Mouse (Mus musculus) hindbrain, embryonic 10.5 days (tissue): ENCODE measurements around the gene Cd248. TPM values are rescaled to one million over a fixed set of nuclear protein-coding genes. Genes with fewer than 3 reads are reported as not detected.
A peak's percentile ranks its signal among the peaks of the same experiment; 100 is the strongest.

Experiments used
- DNase-seq: peaks from one replicate; pipeline ENCODE4 v3.0.0-alpha.2; 2017; ENCODE audit warnings: low spot score
- H3K27ac ChIP-seq: fragments of 300-500 bp; sonication (generic); 2 replicates; pipeline ENCODE4 v1.5.1; 2016; ENCODE audit warnings: mild to moderate bottlenecking, moderate library complexity
- H3K27me3 ChIP-seq: fragments of 300-500 bp; sonication (generic); 2 replicates; pipeline ENCODE4 v1.6.1; 2016; ENCODE audit warnings: mild to moderate bottlenecking; ENCODE audit not compliant: poor library complexity, insufficient read depth, severe bottlenecking
- H3K36me3 ChIP-seq: fragments of 300-500 bp; sonication (generic); 2 replicates; pipeline ENCODE4 v1.6.1; 2016; ENCODE audit warnings: mild to moderate bottlenecking, moderate library complexity
- H3K4me1 ChIP-seq: fragments of 300-500 bp; sonication (generic); replicated peaks from 2 replicates; pipeline ENCODE4 v1.6.1; 2016; ENCODE audit warnings: mild to moderate bottlenecking
- H3K4me3 ChIP-seq: fragments of 300-500 bp; sonication (generic); 2 replicates; pipeline ENCODE4 v1.5.1; 2016; ENCODE audit warnings: mild to moderate bottlenecking, moderate library complexity
- H3K9me3 ChIP-seq: fragments of 300-500 bp; sonication (generic); 2 replicates; pipeline ENCODE4 v1.6.1; 2016; ENCODE audit warnings: mild to moderate bottlenecking, moderate library complexity
- WGBS: fragments of 180-500 bp; shearing (Covaris S2); methylation state at CpG from one replicate; pipeline ENCODE4 v1.1.7; 2016; 5-methylcytosine and 5-hydroxymethylcytosine counted together
- polyA plus RNA-seq: library from polyadenylated mRNA; unstranded; fragments of >200 nt; fragmentation: Nextera tagmentation; extraction: Ambion mirVana; gene quantifications from 2 replicates; pipeline ENCODE4 v1.2.1, GENCODE M21; 2016

Gene Cd248
- polyA plus RNA-seq, 1 experiment from 2014 or later: 39.1 TPM

DNA sequence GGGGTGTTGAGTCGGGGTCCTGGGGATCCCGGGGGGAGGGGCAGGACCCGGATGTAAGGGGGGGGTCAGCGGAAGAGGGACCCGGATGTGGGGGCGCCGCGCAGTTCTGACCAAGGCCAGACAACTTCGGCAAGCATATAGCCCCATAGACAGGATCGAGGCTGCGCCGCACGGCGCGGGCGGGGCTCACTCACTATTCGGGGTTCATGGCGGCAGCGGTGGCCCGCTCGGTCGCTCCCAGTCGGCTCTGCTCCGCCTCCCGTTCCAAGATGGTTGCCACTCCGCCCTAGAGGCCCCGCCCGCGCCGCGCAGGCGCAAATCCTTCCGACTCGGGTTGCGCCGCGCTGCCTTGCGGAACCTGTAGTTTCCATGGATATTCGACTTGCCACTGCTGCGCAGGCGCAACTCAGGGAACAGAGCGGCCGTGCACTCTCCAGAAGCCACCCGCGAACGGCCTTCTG is 38.9 kb downstream of the Cd248 start, which contains the start of gene Rab1b:
TSS of gene Rab1b (minus strand) at position 342 of the 461 bp plus-strand sequence.
- no peaks in the 10 kb centered on the region for H3K27me3 ChIP-seq
- H3K27ac ChIP-seq: peak within 1 kb of the TSS; percentile 97
- DNase-seq: peak; percentile 98
- H3K36me3 ChIP-seq: peaks cover 77% of the 10 kb centered on the region
- H3K4me3 ChIP-seq: peak within 1 kb of the TSS; percentile 91
- H3K4me1 ChIP-seq: peaks cover 35% of the 10 kb centered on the region
- WGBS: under 1% methylated on average over 46 of the region's 46 CpGs
- no peaks in the 10 kb centered on the region for H3K9me3 ChIP-seq

DNA sequence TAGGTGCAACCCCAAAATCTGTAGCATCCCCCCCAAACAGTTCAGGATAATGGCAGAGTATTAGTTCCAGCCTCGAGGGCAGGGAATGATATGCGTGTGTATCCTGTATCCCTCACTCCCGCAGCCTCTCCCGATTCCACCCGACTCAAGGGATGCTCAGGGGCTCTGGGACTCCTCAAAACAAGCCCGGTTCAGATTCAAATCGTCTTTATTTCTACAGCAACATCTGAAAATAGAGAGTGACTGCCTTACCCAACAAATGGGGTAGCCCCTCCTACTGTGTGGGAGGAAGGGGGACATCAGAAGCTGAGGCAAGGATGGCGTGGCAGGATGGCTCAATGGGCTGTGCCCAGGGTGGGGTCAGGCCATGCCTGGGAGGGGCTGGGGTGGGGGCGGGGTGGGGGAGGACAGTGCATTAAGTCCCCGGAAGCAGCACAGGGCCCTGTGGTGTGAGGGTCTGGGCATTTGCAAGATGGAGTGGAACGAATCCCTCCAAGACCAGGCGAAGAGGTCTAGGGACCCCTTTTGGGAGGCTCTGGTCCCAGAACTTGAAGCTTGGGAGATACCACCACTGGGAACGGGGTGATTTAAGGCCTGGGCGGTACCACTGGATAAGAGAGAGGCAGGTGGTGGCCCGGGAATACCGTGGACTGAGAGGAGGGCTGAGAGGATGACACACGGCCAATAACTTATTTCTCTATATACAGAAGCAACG is 39.8 kb downstream of the Cd248 start:
- peaks cover 77% of the 10 kb centered on the region for H3K36me3 ChIP-seq
- no peak for DNase-seq
- H3K4me1 ChIP-seq: peaks cover 35% of the 10 kb centered on the region
- WGBS: 74% methylated on average over 18 of the region's 18 CpGs
- H3K27me3 ChIP-seq: no peaks in the 10 kb centered on the region
- peak overlapping the region; percentile 91 for H3K4me3 ChIP-seq
- H3K27ac ChIP-seq: peak overlapping the region; percentile 1; the same call in 1 of the 2 replicates
- H3K9me3 ChIP-seq: no peaks in the 10 kb centered on the region

- 25% methylated on average over 5 of the region's 5 CpGs for WGBS
- H3K27me3 ChIP-seq: no peaks in the 10 kb centered on the region
- DNase-seq: peak; percentile 28
- H3K36me3 ChIP-seq: peaks cover 77% of the 10 kb centered on the region
- no peak overlapping the region for H3K4me3 ChIP-seq
- no peaks in the 10 kb centered on the region for H3K9me3 ChIP-seq
- 0 out of 2 replicates have a peak overlapping the region, but pooled peaks have one; percentile 1 for H3K27ac ChIP-seq
- peaks cover 35% of the 10 kb centered on the region for H3K4me1 ChIP-seq
These were observed 40.3 kb downstream of the Cd248 start for GRCm38 (mm10) chr19:5108271-5108575.

DNA sequence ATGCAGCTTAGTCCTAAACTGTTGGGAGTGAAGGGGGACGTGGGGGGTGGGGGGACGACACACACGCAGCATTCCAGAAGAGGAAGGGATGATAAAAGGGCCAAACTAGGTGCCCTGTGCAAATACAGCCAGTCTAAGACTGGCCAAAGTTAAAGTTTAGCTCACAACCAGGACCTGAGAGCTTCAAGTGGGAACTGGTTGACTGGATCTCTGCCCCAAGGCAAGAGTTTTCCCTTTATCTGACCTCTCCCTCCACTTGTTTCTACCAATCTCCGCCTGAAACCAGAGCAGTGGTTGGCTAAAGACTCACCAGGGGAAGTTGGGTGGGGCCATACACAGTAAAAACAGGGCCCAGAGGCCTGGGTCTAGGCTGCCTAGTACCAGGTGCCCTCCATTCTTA is 40.8 kb downstream of the Cd248 start:
- WGBS: 59% methylated on average over 4 of the region's 4 CpGs
- H3K27ac ChIP-seq: no peak overlapping the region
- H3K4me3 ChIP-seq: no peak overlapping the region
- peaks cover 35% of the 10 kb centered on the region for H3K4me1 ChIP-seq
- peaks cover 77% of the 10 kb centered on the region for H3K36me3 ChIP-seq
- H3K27me3 ChIP-seq: no peaks in the 10 kb centered on the region
- no peak for DNase-seq
- H3K9me3 ChIP-seq: no peaks in the 10 kb centered on the region

GRCm38 (mm10) chr19:5109659-5110453 is 42.0 kb downstream of the Cd248 start:
- Histone ChIP-seq H3K4me1 (peaks cover 33% of the 10 kb centered on the region), H3K4me3 (no peak overlapping the region), H3K36me3 (peaks cover 76% of the 10 kb centered on the region), H3K27ac (no peak overlapping the region), H3K9me3 (no peaks in the 10 kb centered on the region), H3K27me3 (no peaks in the 10 kb centered on the region)
- WGBS: 76% methylated on average over 19 of the region's 19 CpGs
- DNase-seq: peak; percentile 26

GRCm38 (mm10) chr19:5113783-5114182 is 45.9 kb downstream of the Cd248 start:
- Histone ChIP-seq H3K9me3 (no peaks in the 10 kb centered on the region), H3K27me3 (peaks cover 2% of the 10 kb centered on the region; the same call in 1 of the 2 replicates), H3K4me1 (peaks cover 20% of the 10 kb centered on the region), H3K4me3 (no peak overlapping the region), H3K27ac (no peak overlapping the region), H3K36me3 (peaks cover 74% of the 10 kb centered on the region)
- 94% methylated on average over 7 of the region's 7 CpGs for WGBS
- no peak for DNase-seq

GRCm38 (mm10) chr19:5117494-5118383 is 49.9 kb downstream of the Cd248 start:
- no peaks in the 10 kb centered on the region for H3K9me3 ChIP-seq
- H3K4me3 ChIP-seq: peak overlapping the region; percentile 94
- peak; percentile 92 for DNase-seq
- H3K27me3 ChIP-seq: peaks cover 10% of the 10 kb centered on the region
- WGBS: under 1% methylated on average over 80 of the region's 83 CpGs
- H3K4me1 ChIP-seq: peaks cover 24% of the 10 kb centered on the region
- H3K27ac ChIP-seq: peak overlapping the region; percentile 93
- H3K36me3 ChIP-seq: peaks cover 35% of the 10 kb centered on the region

DNA sequence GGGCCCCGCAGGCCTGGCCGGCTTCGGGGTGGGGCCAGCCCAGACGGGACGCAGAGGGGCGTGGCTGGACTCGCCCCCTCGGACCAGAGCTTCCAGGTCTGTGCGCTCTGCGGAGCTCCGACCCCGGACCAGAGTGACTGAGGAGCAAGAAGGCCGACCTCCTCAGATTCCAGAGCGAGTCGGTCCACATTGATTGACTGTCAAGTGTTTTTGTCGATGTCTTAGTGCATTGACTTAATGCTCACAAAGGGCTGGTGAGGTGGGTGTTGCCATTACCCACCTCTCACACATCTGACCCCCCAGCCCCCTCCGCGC is 50.5 kb downstream of the Cd248 start, which contains the start of gene Klc2:
TSS of gene Klc2 (minus strand) at position 177 of the 315 bp plus-strand sequence.
- under 1% methylated on average over 18 of the region's 18 CpGs for WGBS

More for the DNA sequence above, 50.5 kb downstream of the Cd248 start, which contains the start of gene Klc2:
- Histone ChIP-seq H3K9me3 (no peaks in the 10 kb centered on the region), H3K27me3 (peaks cover 10% of the 10 kb centered on the region), H3K36me3 (peaks cover 29% of the 10 kb centered on the region), H3K4me3 (peak within 1 kb of the TSS; percentile 94), H3K4me1 (peaks cover 24% of the 10 kb centered on the region), H3K27ac (peak within 1 kb of the TSS; percentile 93)
- no peak for DNase-seq

Other genes with a start within 250 kb of the Cd248 start
- gene Ccs, start 228.7 kb upstream of the Cd248 start, polyA plus RNA-seq: 46.9 and 49.6 TPM in 2 replicates
- gene Ccdc87, start 228.7 kb upstream of the Cd248 start, polyA plus RNA-seq: 0.11 and 0.33 TPM in 2 replicates
- gene Ctsf, start 212.9 kb upstream of the Cd248 start, polyA plus RNA-seq: 38.8 and 52.5 TPM in 2 replicates
- 3.8 and 12.1 TPM in 2 replicates for gene Actn3, start 190.2 kb upstream of the Cd248 start, polyA plus RNA-seq
- gene Zdhhc24, start 189.4 kb upstream of the Cd248 start, polyA plus RNA-seq: 17.6 and 19.5 TPM in 2 replicates
- 7.9 and 8.3 TPM in 2 replicates for gene Bbs1, start 161.4 kb upstream of the Cd248 start, polyA plus RNA-seq
- 204 and 218 TPM in 2 replicates for gene Dpp3, start 139.8 kb upstream of the Cd248 start, polyA plus RNA-seq
- 2.1 and 3.7 TPM in 2 replicates for gene Peli3, start 125.0 kb upstream of the Cd248 start, polyA plus RNA-seq
- gene Mrpl11, start 105.9 kb upstream of the Cd248 start, polyA plus RNA-seq: 157 and 163 TPM in 2 replicates
- not detected in 2 replicates for gene Npas4, start 77.8 kb upstream of the Cd248 start, polyA plus RNA-seq
- gene Slc29a2, start 44.2 kb upstream of the Cd248 start, polyA plus RNA-seq: 5.5 and 8.4 TPM in 2 replicates
- gene B4gat1, start 29.3 kb upstream of the Cd248 start, polyA plus RNA-seq: 38.8 and 41.6 TPM in 2 replicates
- 2.4 and 3.2 TPM in 2 replicates for gene AC124502.3, start 29.2 kb upstream of the Cd248 start, polyA plus RNA-seq
- gene Brms1, start 26.7 kb upstream of the Cd248 start, polyA plus RNA-seq: 86.8 and 91.8 TPM in 2 replicates
- 2.3 and 3.0 TPM in 2 replicates for gene Rin1, start 17.6 kb upstream of the Cd248 start, polyA plus RNA-seq
- 1.5 and 1.8 TPM in 2 replicates for gene Tmem151a, start 17.5 kb downstream of the Cd248 start, polyA plus RNA-seq
- gene Yif1a, start 20.5 kb downstream of the Cd248 start, polyA plus RNA-seq: 87.1 and 92.0 TPM in 2 replicates
- gene Cnih2, start 30.4 kb downstream of the Cd248 start, polyA plus RNA-seq: 42.1 and 115 TPM in 2 replicates
- gene Rab1b, start 39.0 kb downstream of the Cd248 start, polyA plus RNA-seq: 270 and 303 TPM in 2 replicates
- gene Klc2, start 50.5 kb downstream of the Cd248 start, polyA plus RNA-seq: 35.5 and 45.8 TPM in 2 replicates
- 23.7 and 26.1 TPM in 2 replicates for gene Pacs1, start 205.0 kb downstream of the Cd248 start, polyA plus RNA-seq
- 438 and 456 TPM in 2 replicates for gene Sf3b2, start 227.4 kb downstream of the Cd248 start, polyA plus RNA-seq
- 11.7 and 19.1 TPM in 2 replicates for gene Gal3st3, start 230.3 kb downstream of the Cd248 start, polyA plus RNA-seq